In genomic region chr13:103085540-103086121, GRCm38 (mm10) we compare ENCODE assay signal across 19 mouse cellular contexts.
DNase-seq lines count a peak whose midpoint lies in the region; ATAC-seq and TF ChIP-seq lines count a peak whose summit lies in the region.
"Had no signal": no experiment of that assay in that cellular context is flagged by ENCODE, and none has a peak within 500 bp of the region (broad histone marks: within the 10 kb centered on the region; RNA-seq: fewer than 3 reads in every experiment).

No protein-coding gene starts in this region.

- no peak for TF ChIP-seq CTCF in heart, adult 2 months (IDR thresholded peaks at IDR 0.05)
- TF ChIP-seq CTCF in heart, postnatal 0 days (IDR thresholded peaks at IDR 0.05; ENCODE audit: low read depth), result no peak

- 27% methylated on average over 15 of the region's 15 CpGs for WGBS in heart, adult 2 months
- 75% methylated on average over 15 of the region's 15 CpGs for WGBS in hindbrain, embryonic 16.5 days
- WGBS in hindbrain, embryonic 10.5 days, result 88% methylated on average over 15 of the region's 15 CpGs
- 13% methylated on average over 15 of the region's 15 CpGs for WGBS in heart, postnatal 0 days
- WGBS in liver, embryonic 11.5 days, result 76% methylated on average over 15 of the region's 15 CpGs

- H3K4me1 ChIP-seq in heart, adult 2 months (ENCODE audit: control insufficient read depth, insufficient read depth, low read length), result peaks cover 21% of the 10 kb centered on the region
- H3K4me1 ChIP-seq in hindbrain, embryonic 16.5 days (ENCODE audit: control insufficient read depth, insufficient read depth, low read depth, low read length), result no peaks in the 10 kb centered on the region
- H3K4me1 ChIP-seq in hindbrain, embryonic 10.5 days (replicated peaks), result peaks cover 11% of the 10 kb centered on the region
- H3K4me1 ChIP-seq in heart, postnatal 0 days (ENCODE audit: control insufficient read depth, insufficient read depth), result peaks cover 26% of the 10 kb centered on the region
- H3K4me1 ChIP-seq in liver, embryonic 11.5 days (replicated peaks; ENCODE audit: control insufficient read depth, insufficient read depth, low read length), result no peaks in the 10 kb centered on the region
- H3K4me1 ChIP-seq: kidney, embryonic 15.5 days; neural tube, embryonic 13.5 days had no signal

- H3K27me3 ChIP-seq in heart, adult 2 months (ENCODE audit: control insufficient read depth, insufficient read depth, low read length), result no peaks in the 10 kb centered on the region
- no peaks in the 10 kb centered on the region for H3K27me3 ChIP-seq in hindbrain, embryonic 16.5 days (replicated peaks; ENCODE audit: control insufficient read depth, insufficient read depth, low read length)
- no peaks in the 10 kb centered on the region for H3K27me3 ChIP-seq in hindbrain, embryonic 10.5 days (ENCODE audit: insufficient read depth, poor library complexity, severe bottlenecking)
- H3K27me3 ChIP-seq in heart, postnatal 0 days (ENCODE audit: control insufficient read depth, insufficient read depth, low read length), result no peaks in the 10 kb centered on the region
- H3K27me3 ChIP-seq in liver, embryonic 11.5 days (replicated peaks; ENCODE audit: control insufficient read depth, insufficient read depth, low read length), result no peaks in the 10 kb centered on the region
- H3K27me3 ChIP-seq: kidney, embryonic 15.5 days; neural tube, embryonic 13.5 days had no signal

- no peak overlapping the region for H3K4me2 ChIP-seq in hindbrain, embryonic 16.5 days (ENCODE audit: low read length)
- peak overlapping the region; percentile 46 for H3K4me2 ChIP-seq in heart, postnatal 0 days (ENCODE audit: low read depth, low read length)
- no peak overlapping the region for H3K4me2 ChIP-seq in liver, embryonic 11.5 days
- H3K4me2 ChIP-seq: kidney, embryonic 15.5 days; neural tube, embryonic 13.5 days had no signal

- H3K9ac ChIP-seq in heart, adult 2 months (ENCODE audit: low read depth, low read length), result peak overlapping the region; percentile 20; the same call in 1 of the 2 replicates
- H3K9ac ChIP-seq in hindbrain, embryonic 16.5 days (ENCODE audit: low read depth, low read length), result no peak overlapping the region
- peak overlapping the region; percentile 49 for H3K9ac ChIP-seq in heart, postnatal 0 days (replicated peaks; ENCODE audit: low read depth, low read length)
- no peak overlapping the region for H3K9ac ChIP-seq in liver, embryonic 11.5 days (ENCODE audit: low read depth, low read length)
- H3K9ac ChIP-seq: kidney, embryonic 15.5 days; neural tube, embryonic 13.5 days had no signal

- peak overlapping the region; percentile 24; the same call in 1 of the 2 replicates for H3K27ac ChIP-seq in heart, adult 2 months
- H3K27ac ChIP-seq in hindbrain, embryonic 16.5 days (ENCODE audit: low read depth, low read length), result no peak overlapping the region
- H3K27ac ChIP-seq in hindbrain, embryonic 10.5 days, result no peak overlapping the region
- H3K27ac ChIP-seq in heart, postnatal 0 days (ENCODE audit: low read depth), result peak overlapping the region; percentile 94
- no peak overlapping the region for H3K27ac ChIP-seq in liver, embryonic 11.5 days (ENCODE audit: low read depth, low read length)
- H3K27ac ChIP-seq: kidney, embryonic 15.5 days; midbrain, embryonic 10.5 days; neural tube, embryonic 13.5 days had no signal

- no peak overlapping the region for H3K4me3 ChIP-seq in heart, adult 2 months
- H3K4me3 ChIP-seq in hindbrain, embryonic 16.5 days (ENCODE audit: low read length), result no peak overlapping the region
- no peak overlapping the region for H3K4me3 ChIP-seq in hindbrain, embryonic 10.5 days
- H3K4me3 ChIP-seq in heart, postnatal 0 days (ENCODE audit: low read depth, low read length), result no peak overlapping the region
- no peak overlapping the region for H3K4me3 ChIP-seq in liver, embryonic 11.5 days (ENCODE audit: low read depth, low read length)
- H3K4me3 ChIP-seq: erythroblast, embryonic 14.5 days; kidney, embryonic 15.5 days; midbrain, embryonic 10.5 days; neural tube, embryonic 13.5 days had no signal

- TF ChIP-seq POLR2A in heart, adult 2 months (IDR thresholded peaks at IDR 0.05; ENCODE audit: insufficient read depth, low read depth, low read length), result no peak

- DNase-seq in heart, adult 2 months, result peak in 1 of 2 experiments; percentile 27
- no peak for DNase-seq in heart, postnatal 25 days (ENCODE audit: low spot score)
- no peak for DNase-seq in hindbrain, embryonic 10.5 days (ENCODE audit: low spot score)
- peak; percentile 41 for DNase-seq in adrenal gland, postnatal 25 days
- DNase-seq in heart, postnatal 0 days (ENCODE audit: low spot score), result peak; percentile 61
- no peak for DNase-seq in liver, embryonic 11.5 days (ENCODE audit: low spot score)
- DNase-seq: B cell, adult 2 months; cerebellum, adult 18-20 months; liver; lung, adult 18-20 months; lung, postnatal 4 days; retina, postnatal 1 day; thymus, adult 18-20 months had no signal

- no peaks in the 10 kb centered on the region; the same call in none of the 2 replicates for H3K36me3 ChIP-seq in heart, adult 2 months (ENCODE audit: control insufficient read depth, insufficient read depth, low read length)
- H3K36me3 ChIP-seq in hindbrain, embryonic 16.5 days (ENCODE audit: control insufficient read depth, insufficient read depth, low read length), result no peaks in the 10 kb centered on the region
- H3K36me3 ChIP-seq in hindbrain, embryonic 10.5 days, result no peaks in the 10 kb centered on the region
- H3K36me3 ChIP-seq in heart, postnatal 0 days (replicated peaks; ENCODE audit: control insufficient read depth, insufficient read depth, low read length), result no peaks in the 10 kb centered on the region
- no peaks in the 10 kb centered on the region for H3K36me3 ChIP-seq in liver, embryonic 11.5 days (ENCODE audit: control insufficient read depth, insufficient read depth, low read length)
- H3K36me3 ChIP-seq: kidney, embryonic 15.5 days; midbrain, embryonic 10.5 days; neural tube, embryonic 13.5 days had no signal

- no peaks in the 10 kb centered on the region; the same call in 1 of the 2 replicates for H3K79me2 ChIP-seq in heart, adult 2 months (replicated peaks; ENCODE audit: control insufficient read depth, insufficient read depth, low read length)

- intact Hi-C loops in heart, adult 2 months (cut with DNase I), result no loop called here
- intact Hi-C loops in heart, postnatal 25 days (cut with DNase I), result no loop called here

- no peak for TF ChIP-seq EP300 in heart, adult 2 months (IDR thresholded peaks at IDR 0.05; ENCODE audit: insufficient read depth, low read depth, low read length)
- TF ChIP-seq EP300 in heart, postnatal 0 days (IDR thresholded peaks at IDR 0.05; ENCODE audit: low read depth), result peak; percentile 46; the same call in 1 of the 2 replicates

- ATAC-seq in hindbrain, embryonic 16.5 days, result peak; percentile 63; the same call in 1 of the 2 replicates
- ATAC-seq in heart, postnatal 0 days (ENCODE audit: insufficient read depth, low read depth), result peak; percentile 86
- no peak for ATAC-seq in liver, embryonic 11.5 days (replicated peaks; ENCODE audit: low FRiP score)
- ATAC-seq: forebrain, embryonic 14.5 days had no signal

- no peaks in the 10 kb centered on the region for H3K9me3 ChIP-seq in hindbrain, embryonic 16.5 days (ENCODE audit: control insufficient read depth, low read length)
- H3K9me3 ChIP-seq in hindbrain, embryonic 10.5 days, result no peaks in the 10 kb centered on the region
- H3K9me3 ChIP-seq in heart, postnatal 0 days (replicated peaks; ENCODE audit: control insufficient read depth, low read length), result no peaks in the 10 kb centered on the region
- no peaks in the 10 kb centered on the region for H3K9me3 ChIP-seq in liver, embryonic 11.5 days (ENCODE audit: control insufficient read depth, low read length)
- H3K9me3 ChIP-seq: kidney, embryonic 15.5 days; midbrain, embryonic 10.5 days; neural tube, embryonic 13.5 days had no signal

Comparison
In these comparisons a context has a peak if more than half of its experiments do, and no peak if none do; other contexts are left out.
1. DNase-seq: peak in adrenal gland, postnatal 25 days (single experiment) and heart, postnatal 0 days (single experiment); none in heart, postnatal 25 days (single experiment), hindbrain, embryonic 10.5 days (single experiment) and liver, embryonic 11.5 days (single experiment).
2. H3K27ac ChIP-seq: peak in heart, adult 2 months (single experiment) and heart, postnatal 0 days (single experiment); none in hindbrain, embryonic 16.5 days (single experiment), hindbrain, embryonic 10.5 days (single experiment) and liver, embryonic 11.5 days (single experiment).
3. H3K9ac ChIP-seq: peak in heart, adult 2 months (single experiment) and heart, postnatal 0 days (single experiment); none in hindbrain, embryonic 16.5 days (single experiment) and liver, embryonic 11.5 days (single experiment).